Mouse (Mus musculus) fibroblast of lung, adult 2 months (primary cell): ENCODE data around the gene Rbm14.
"Not testable (repeated sequence)": the region's sequence is repeated elsewhere in the genome, so short reads cannot be mapped to it uniquely, and the experiment has no call there.

Experiments
- DNase-seq: peaks from one replicate; pipeline ENCODE4 v3.0.0-alpha.2; 2011; ENCODE audit warnings: low read depth

The Rbm14 gene

GRCm38 (mm10) chr19:4812334-4812949, 1.0 kb upstream of the Rbm14 start:
- DNase-seq, result not testable (repeated sequence)

- DNase-seq, result no peak
These were observed 442 bp upstream of the Rbm14 start for GRCm38 (mm10) chr19:4811909-4812242.

GRCm38 (mm10) chr19:4810746-4811062, 730 bp downstream of the Rbm14 start:
- DNase-seq, result no peak

- no peak for DNase-seq
These were observed 1.1 kb downstream of the Rbm14 start for GRCm38 (mm10) chr19:4810309-4810708.

GRCm38 (mm10) chr19:4803283-4803682, 8.2 kb downstream of the Rbm14 start:
- no peak for DNase-seq

GRCm38 (mm10) chr19:4802691-4803091, 8.7 kb downstream of the Rbm14 start:
- DNase-seq, result no peak

GRCm38 (mm10) chr19:4799083-4799482, 12.4 kb downstream of the Rbm14 start:
- DNase-seq, result no peak

GRCm38 (mm10) chr19:4797846-4798245, 13.6 kb downstream of the Rbm14 start:
- no peak for DNase-seq

GRCm38 (mm10) chr19:4795929-4796328, 15.5 kb downstream of the Rbm14 start:
- no peak for DNase-seq

GRCm38 (mm10) chr19:4793831-4794422, 17.5 kb downstream of the Rbm14 start, which contains the start of gene Rbm4:
Rbm4 (minus strand) TSS chr19:4793901.
- DNase-seq, result peak; percentile 99

GRCm38 (mm10) chr19:4793281-4793830, 18.1 kb downstream of the Rbm14 start:
- DNase-seq, result no peak

- no peak for DNase-seq
These were observed 25.1 kb downstream of the Rbm14 start for GRCm38 (mm10) chr19:4786313-4786712.

GRCm38 (mm10) chr19:4785206-4785605, 26.2 kb downstream of the Rbm14 start:
- no peak for DNase-seq

- DNase-seq, result no peak
These were observed 28.5 kb downstream of the Rbm14 start for GRCm38 (mm10) chr19:4782891-4783290.

GRCm38 (mm10) chr19:4772785-4773184, 38.6 kb downstream of the Rbm14 start:
- no peak for DNase-seq

GRCm38 (mm10) chr19:4767507-4768148, 43.8 kb downstream of the Rbm14 start:
- DNase-seq, result no peak

- DNase-seq, result no peak
These were observed 48.6 kb downstream of the Rbm14 start for GRCm38 (mm10) chr19:4762876-4763275.

GRCm38 (mm10) chr19:4760544-4760943, 50.9 kb downstream of the Rbm14 start:
- DNase-seq, result not testable (repeated sequence)

- DNase-seq, result no peak
These were observed 54.5 kb downstream of the Rbm14 start for GRCm38 (mm10) chr19:4756921-4757320.

GRCm38 (mm10) chr19:4756193-4756911, 55.1 kb downstream of the Rbm14 start, which contains the start of gene Rbm4b:
Rbm4b (plus strand) TSS chr19:4756497.
- DNase-seq, result peak; percentile 85

GRCm38 (mm10) chr19:4755565-4756192, 55.8 kb downstream of the Rbm14 start:
- peak; percentile 63 for DNase-seq
